In the genomic region with DNA sequence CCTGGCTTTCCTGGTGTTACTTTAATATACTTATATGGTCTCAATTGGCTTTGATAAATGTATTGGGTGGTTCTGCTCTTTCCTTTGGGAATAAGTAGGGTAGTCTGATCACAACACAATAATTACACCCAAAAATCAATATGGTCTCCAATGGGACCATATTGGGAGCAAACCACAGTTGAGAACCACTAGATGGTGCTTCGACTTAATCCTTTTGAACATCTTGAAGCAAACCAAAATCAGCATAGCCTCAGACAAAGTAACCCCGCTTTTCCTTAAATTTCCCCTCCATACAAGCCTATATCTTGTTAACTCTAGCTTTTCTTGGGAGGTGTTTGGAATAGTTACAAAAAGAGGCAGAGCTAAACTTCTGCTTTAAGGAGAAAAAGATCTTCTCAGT, we compare ENCODE assay signal across 20 mouse cellular contexts. TPM values are rescaled to one million over a fixed set of nuclear protein-coding genes. Genes with fewer than 3 reads are reported as not detected.
A peak's percentile ranks its signal among the peaks of the same experiment; 100 is the strongest.
DNase-seq lines count a peak whose midpoint lies in the region; ATAC-seq and TF ChIP-seq lines count a peak whose summit lies in the region.
"Had no signal": no experiment of that assay in that cellular context is flagged by ENCODE, and none has a peak within 500 bp of the region (broad histone marks: within the 10 kb centered on the region; RNA-seq: fewer than 3 reads in every experiment).

No protein-coding gene starts in this region.

- no peaks in the 10 kb centered on the region for H3K27me3 ChIP-seq in kidney, postnatal 0 days (ENCODE audit: insufficient read depth, low read length)
- no peaks in the 10 kb centered on the region for H3K27me3 ChIP-seq in spleen, adult 2 months (ENCODE audit: control insufficient read depth, insufficient read depth, low read length)
- no peaks in the 10 kb centered on the region for H3K27me3 ChIP-seq in heart, embryonic 11.5 days (ENCODE audit: control insufficient read depth, insufficient read depth, low read length)
- H3K27me3 ChIP-seq: forebrain, embryonic 13.5 days; heart, embryonic 13.5 days; liver, embryonic 15.5 days; neural tube, embryonic 13.5 days; stomach, embryonic 15.5 days had no signal

- ATAC-seq in kidney, postnatal 0 days (replicated peaks; ENCODE audit: low FRiP score, low read depth) = no peak
- no peak for ATAC-seq in heart, embryonic 11.5 days (replicated peaks; ENCODE audit: insufficient number of reproducible peaks, low FRiP score, low TSS enrichment)
- ATAC-seq: forebrain, embryonic 13.5 days had no signal

- 80% methylated on average over 2 of the region's 2 CpGs for WGBS in kidney, postnatal 0 days
- 46% methylated on average over 2 of the region's 2 CpGs for WGBS in spleen, adult 2 months
- 83% methylated on average over 2 of the region's 2 CpGs for WGBS in heart, embryonic 11.5 days (ENCODE audit: insufficient replicate concordance)

- no peak overlapping the region for H3K4me2 ChIP-seq in kidney, postnatal 0 days (ENCODE audit: low read length)
- H3K4me2 ChIP-seq in heart, embryonic 11.5 days = no peak overlapping the region
- H3K4me2 ChIP-seq: forebrain, embryonic 13.5 days; heart, embryonic 13.5 days; hindbrain, embryonic 14.5 days; liver, embryonic 15.5 days; neural tube, embryonic 13.5 days; stomach, embryonic 15.5 days had no signal

- no peaks in the 10 kb centered on the region for H3K9me3 ChIP-seq in kidney, postnatal 0 days (replicated peaks; ENCODE audit: low read length)
- H3K9me3 ChIP-seq in heart, embryonic 11.5 days (replicated peaks; ENCODE audit: control insufficient read depth, low read length) = no peaks in the 10 kb centered on the region
- H3K9me3 ChIP-seq: forebrain, embryonic 13.5 days; heart, embryonic 13.5 days; liver, embryonic 15.5 days; midbrain, embryonic 10.5 days; neural tube, embryonic 13.5 days; stomach, embryonic 15.5 days had no signal

- TF ChIP-seq CTCF in kidney, postnatal 0 days (IDR thresholded peaks at IDR 0.05; ENCODE audit: low read depth) = peak; percentile 32; the same call in 1 of the 2 replicates
- no peak for TF ChIP-seq CTCF in spleen, adult 2 months (IDR thresholded peaks at IDR 0.05; ENCODE audit: extremely low read depth, insufficient read depth, insufficient read length, insufficient replicate concordance)

- TF ChIP-seq POLR2A in spleen, adult 2 months (IDR thresholded peaks at IDR 0.05; ENCODE audit: low read depth, low read length) = no peak

- H3K36me3 ChIP-seq in kidney, postnatal 0 days (ENCODE audit: insufficient read depth, low read length) = no peaks in the 10 kb centered on the region
- no peaks in the 10 kb centered on the region for H3K36me3 ChIP-seq in spleen, adult 2 months (ENCODE audit: control insufficient read depth, insufficient read depth, low read length)
- no peaks in the 10 kb centered on the region for H3K36me3 ChIP-seq in heart, embryonic 11.5 days (ENCODE audit: control insufficient read depth, insufficient read depth, low read length)
- H3K36me3 ChIP-seq: heart, embryonic 13.5 days; liver, embryonic 15.5 days; midbrain, embryonic 10.5 days; neural tube, embryonic 13.5 days; stomach, embryonic 15.5 days had no signal

- DNase-seq in kidney, postnatal 0 days (ENCODE audit: low spot score) = no peak
- DNase-seq in kidney, postnatal 25 days = no peak
- no peak for DNase-seq in spleen, adult 2 months (ENCODE audit: low read depth in 1 of 2, low spot score in 2 of 2)
- no peak for DNase-seq in spleen, postnatal 10 days (ENCODE audit: low spot score in 2 of 2)
- DNase-seq in brain, adult 2 months (ENCODE audit: low read depth, low spot score) = peak; percentile 23
- DNase-seq in neural tube, embryonic 10.5 days (ENCODE audit: extremely low spot score, low spot score) = no peak
- DNase-seq: adrenal gland, adult 2 months; cerebellum, adult 9-10 months; right cerebral cortex, adult 18-20 months had no signal

- H3K27ac ChIP-seq in kidney, postnatal 0 days = no peak overlapping the region
- H3K27ac ChIP-seq in spleen, adult 2 months (ENCODE audit: insufficient read depth, low read length) = peak overlapping the region; percentile 89
- no peak overlapping the region for H3K27ac ChIP-seq in heart, embryonic 11.5 days (ENCODE audit: low read depth, low read length)
- H3K27ac ChIP-seq: forebrain, embryonic 13.5 days; hindbrain, embryonic 14.5 days; midbrain, embryonic 10.5 days; neural tube, embryonic 13.5 days; stomach, embryonic 15.5 days had no signal

- no peak overlapping the region for H3K9ac ChIP-seq in kidney, postnatal 0 days (ENCODE audit: low read depth, low read length)
- H3K9ac ChIP-seq in heart, embryonic 11.5 days (ENCODE audit: low read depth, low read length) = no peak overlapping the region
- H3K9ac ChIP-seq: forebrain, embryonic 13.5 days; heart, embryonic 13.5 days; hindbrain, embryonic 14.5 days; liver, embryonic 15.5 days; neural tube, embryonic 13.5 days; stomach, embryonic 15.5 days had no signal

- H3K4me1 ChIP-seq in kidney, postnatal 0 days (replicated peaks; ENCODE audit: insufficient read depth, low read length) = no peaks in the 10 kb centered on the region
- H3K4me1 ChIP-seq in spleen, adult 2 months (ENCODE audit: control insufficient read depth, insufficient read depth, insufficient read length) = peaks cover 23% of the 10 kb centered on the region
- H3K4me1 ChIP-seq in heart, embryonic 11.5 days (ENCODE audit: control insufficient read depth, insufficient read depth, low read length) = no peaks in the 10 kb centered on the region
- H3K4me1 ChIP-seq: forebrain, embryonic 13.5 days; midbrain, embryonic 10.5 days; neural tube, embryonic 13.5 days; stomach, embryonic 15.5 days had no signal

- no peak overlapping the region for H3K4me3 ChIP-seq in kidney, postnatal 0 days (replicated peaks; ENCODE audit: low read depth, low read length)
- H3K4me3 ChIP-seq in spleen, adult 2 months (ENCODE audit: extremely low read depth, insufficient read depth, insufficient read length) = no peak overlapping the region
- H3K4me3 ChIP-seq in heart, embryonic 11.5 days (ENCODE audit: low read depth, low read length) = no peak overlapping the region
- H3K4me3 ChIP-seq: forebrain, embryonic 13.5 days; heart, embryonic 13.5 days; liver, embryonic 15.5 days; midbrain, embryonic 10.5 days; neural tube, embryonic 13.5 days; stomach, embryonic 15.5 days had no signal

RNA-seq across cellular contexts. Expression of gene Cd200r3, which starts 18.8 kb away (rescaled TPM):
- 0.61 and 0.83 TPM in 2 replicates for polyA plus RNA-seq in kidney, postnatal 0 days (2015; fragmentation: Nextera tagmentation; extraction: Ambion mirVana)
- 0.12 and 0.19 TPM in 2 replicates for polyA plus RNA-seq in spleen, adult 2 months (2012; rRNA removed)
- 0.21 TPM in 1 of 2 replicates, not detected in the other for polyA plus RNA-seq in heart, embryonic 11.5 days (2014; fragmentation: Nextera tagmentation; extraction: Ambion mirVana)
- polyA plus RNA-seq: adrenal gland, adult 2 months; embryonic facial prominence, embryonic 11.5 days; forebrain, embryonic 13.5 days; hindbrain, embryonic 14.5 days; intestine, embryonic 14.5 days; kidney, embryonic 14.5 days; midbrain, embryonic 10.5 days; neural tube, embryonic 13.5 days had no signal
